Mouse (Mus musculus): ENCODE measurements around the gene Nup205. TPM values are rescaled to one million over a fixed set of nuclear protein-coding genes. Genes with fewer than 3 reads are reported as not detected.
A peak's percentile ranks its signal among the peaks of the same experiment; 100 is the strongest.

Nup205 gene
- polyA plus RNA-seq, 1 experiment from 2014 or later = 34.6 TPM

- no peak overlapping the region for H3K27ac ChIP-seq (ENCODE audit: low read length)
- peak; percentile 45 for ATAC-seq
- no peak overlapping the region for H3K4me2 ChIP-seq (ENCODE audit: low read length)
- H3K36me3 ChIP-seq (ENCODE audit: control insufficient read depth, insufficient read depth) = no peaks in the 10 kb centered on the region
- H3K9ac ChIP-seq (replicated peaks; ENCODE audit: low read depth, low read length) = no peak overlapping the region
- no peaks in the 10 kb centered on the region for H3K9me3 ChIP-seq (ENCODE audit: control insufficient read depth, low read length)
- H3K27me3 ChIP-seq (replicated peaks; ENCODE audit: control insufficient read depth, insufficient read depth, low read length) = no peaks in the 10 kb centered on the region
- WGBS = 72% methylated on average over 12 of the region's 12 CpGs
- no peaks in the 10 kb centered on the region for H3K4me1 ChIP-seq (replicated peaks; ENCODE audit: control insufficient read depth, insufficient read depth, low read length)
- no peak overlapping the region for H3K4me3 ChIP-seq (replicated peaks; ENCODE audit: low read length)
These were observed 94.1 kb downstream of the Nup205 start for GRCm38 (mm10) chr6:35271094-35271855.

GRCm38 (mm10) chr6:35271868-35272765 is 94.9 kb downstream of the Nup205 start:
- no peak for ATAC-seq
- no peaks in the 10 kb centered on the region for H3K27me3 ChIP-seq (replicated peaks; ENCODE audit: control insufficient read depth, insufficient read depth, low read length)
- no peaks in the 10 kb centered on the region for H3K9me3 ChIP-seq (ENCODE audit: control insufficient read depth, low read length)
- no peak overlapping the region for H3K4me2 ChIP-seq (ENCODE audit: low read length)
- no peak overlapping the region for H3K9ac ChIP-seq (replicated peaks; ENCODE audit: low read depth, low read length)
- 90% methylated on average over 20 of the region's 20 CpGs for WGBS
- H3K36me3 ChIP-seq (ENCODE audit: control insufficient read depth, insufficient read depth) = no peaks in the 10 kb centered on the region
- no peaks in the 10 kb centered on the region for H3K4me1 ChIP-seq (replicated peaks; ENCODE audit: control insufficient read depth, insufficient read depth, low read length)
- H3K27ac ChIP-seq (ENCODE audit: low read length) = no peak overlapping the region
- H3K4me3 ChIP-seq (replicated peaks; ENCODE audit: low read length) = no peak overlapping the region

GRCm38 (mm10) chr6:35273391-35274082 is 96.3 kb downstream of the Nup205 start:
- Histone ChIP-seq H3K9ac (replicated peaks; ENCODE audit: low read depth, low read length) (no peak overlapping the region), H3K27me3 (replicated peaks; ENCODE audit: control insufficient read depth, insufficient read depth, low read length) (no peaks in the 10 kb centered on the region), H3K4me1 (replicated peaks; ENCODE audit: control insufficient read depth, insufficient read depth, low read length) (no peaks in the 10 kb centered on the region), H3K4me2 (ENCODE audit: low read length) (no peak overlapping the region), H3K27ac (ENCODE audit: low read length) (no peak overlapping the region), H3K9me3 (ENCODE audit: control insufficient read depth, low read length) (no peaks in the 10 kb centered on the region), H3K4me3 (replicated peaks; ENCODE audit: low read length) (no peak overlapping the region), H3K36me3 (ENCODE audit: control insufficient read depth, insufficient read depth) (no peaks in the 10 kb centered on the region)
- ATAC-seq = no peak
- WGBS = 90% methylated on average over 11 of the region's 11 CpGs

GRCm38 (mm10) chr6:35277903-35278587 is 100.8 kb downstream of the Nup205 start:
- no peaks in the 10 kb centered on the region for H3K4me1 ChIP-seq (replicated peaks; ENCODE audit: control insufficient read depth, insufficient read depth, low read length)
- H3K27ac ChIP-seq (ENCODE audit: low read length) = no peak overlapping the region
- WGBS = 76% methylated on average over 8 of the region's 10 CpGs
- H3K36me3 ChIP-seq (ENCODE audit: control insufficient read depth, insufficient read depth) = no peaks in the 10 kb centered on the region
- no peaks in the 10 kb centered on the region for H3K9me3 ChIP-seq (ENCODE audit: control insufficient read depth, low read length)
- H3K9ac ChIP-seq (replicated peaks; ENCODE audit: low read depth, low read length) = no peak overlapping the region
- no peak overlapping the region for H3K4me2 ChIP-seq (ENCODE audit: low read length)
- H3K4me3 ChIP-seq (replicated peaks; ENCODE audit: low read length) = no peak overlapping the region
- no peaks in the 10 kb centered on the region for H3K27me3 ChIP-seq (replicated peaks; ENCODE audit: control insufficient read depth, insufficient read depth, low read length)
- ATAC-seq = no peak

GRCm38 (mm10) chr6:35279306-35279705 is 102.1 kb downstream of the Nup205 start:
- Histone ChIP-seq H3K9me3 (ENCODE audit: control insufficient read depth, low read length) (no peaks in the 10 kb centered on the region), H3K9ac (replicated peaks; ENCODE audit: low read depth, low read length) (no peak overlapping the region), H3K4me3 (replicated peaks; ENCODE audit: low read length) (no peak overlapping the region), H3K27me3 (replicated peaks; ENCODE audit: control insufficient read depth, insufficient read depth, low read length) (no peaks in the 10 kb centered on the region), H3K4me1 (replicated peaks; ENCODE audit: control insufficient read depth, insufficient read depth, low read length) (no peaks in the 10 kb centered on the region), H3K4me2 (ENCODE audit: low read length) (no peak overlapping the region), H3K27ac (ENCODE audit: low read length) (no peak overlapping the region), H3K36me3 (ENCODE audit: control insufficient read depth, insufficient read depth) (no peaks in the 10 kb centered on the region)
- ATAC-seq = no peak
- WGBS = 84% methylated on average over 10 of the region's 10 CpGs

- 0 out of 2 replicates have a peak, but pooled peaks cover 8% of the 10 kb centered on the region for H3K4me1 ChIP-seq (replicated peaks; ENCODE audit: control insufficient read depth, insufficient read depth, low read length)
- no peak overlapping the region for H3K4me3 ChIP-seq (replicated peaks; ENCODE audit: low read length)
- no peaks in the 10 kb centered on the region for H3K36me3 ChIP-seq (ENCODE audit: control insufficient read depth, insufficient read depth)
- no peaks in the 10 kb centered on the region for H3K9me3 ChIP-seq (ENCODE audit: control insufficient read depth, low read length)
- ATAC-seq = peak; percentile 54
- no peaks in the 10 kb centered on the region for H3K27me3 ChIP-seq (replicated peaks; ENCODE audit: control insufficient read depth, insufficient read depth, low read length)
- 63% methylated on average over 11 of the region's 11 CpGs for WGBS
- H3K9ac ChIP-seq (replicated peaks; ENCODE audit: low read depth, low read length) = no peak overlapping the region
- H3K4me2 ChIP-seq (ENCODE audit: low read length) = no peak overlapping the region
- no peak overlapping the region for H3K27ac ChIP-seq (ENCODE audit: low read length)
These were observed 111.0 kb downstream of the Nup205 start for GRCm38 (mm10) chr6:35288114-35288761.

- WGBS = 5% methylated on average over 7 of the region's 7 CpGs
These were observed 111.7 kb downstream of the Nup205 start for GRCm38 (mm10) chr6:35288920-35289319.

GRCm38 (mm10) chr6:35289676-35290075 is 112.5 kb downstream of the Nup205 start:
- Histone ChIP-seq H3K27me3 (replicated peaks; ENCODE audit: control insufficient read depth, insufficient read depth, low read length) (no peaks in the 10 kb centered on the region), H3K9ac (replicated peaks; ENCODE audit: low read depth, low read length) (no peak overlapping the region), H3K36me3 (ENCODE audit: control insufficient read depth, insufficient read depth) (no peaks in the 10 kb centered on the region), H3K4me1 (replicated peaks; ENCODE audit: control insufficient read depth, insufficient read depth, low read length) (0 out of 2 replicates have a peak, but pooled peaks cover 8% of the 10 kb centered on the region), H3K4me2 (ENCODE audit: low read length) (no peak overlapping the region), H3K4me3 (replicated peaks; ENCODE audit: low read length) (no peak overlapping the region), H3K27ac (ENCODE audit: low read length) (no peak overlapping the region), H3K9me3 (ENCODE audit: control insufficient read depth, low read length) (no peaks in the 10 kb centered on the region)
- 98% methylated on average over 8 of the region's 8 CpGs for WGBS
- ATAC-seq = no peak

More at GRCm38 (mm10) chr6:35288920-35289319, 111.7 kb downstream of the Nup205 start:
- Histone ChIP-seq H3K27me3 (replicated peaks; ENCODE audit: control insufficient read depth, insufficient read depth, low read length) (no peaks in the 10 kb centered on the region), H3K27ac (ENCODE audit: low read length) (no peak overlapping the region), H3K4me1 (replicated peaks; ENCODE audit: control insufficient read depth, insufficient read depth, low read length) (0 out of 2 replicates have a peak, but pooled peaks cover 8% of the 10 kb centered on the region), H3K4me2 (ENCODE audit: low read length) (no peak overlapping the region), H3K9me3 (ENCODE audit: control insufficient read depth, low read length) (no peaks in the 10 kb centered on the region), H3K9ac (replicated peaks; ENCODE audit: low read depth, low read length) (no peak overlapping the region), H3K36me3 (ENCODE audit: control insufficient read depth, insufficient read depth) (no peaks in the 10 kb centered on the region), H3K4me3 (replicated peaks; ENCODE audit: low read length) (no peak overlapping the region)
- ATAC-seq = peak; percentile 52; the same call in 1 of the 2 replicates
